In genomic region chr5:67307659-67308222, GRCm38 (mm10) we compare ENCODE assay signal across 8 mouse cellular contexts. TPM values are rescaled to one million over a fixed set of nuclear protein-coding genes. Genes with fewer than 3 reads are reported as not detected.
DNase-seq lines count a peak whose midpoint lies in the region; ATAC-seq lines count a peak whose summit lies in the region.

No protein-coding gene starts in this region.

- intact Hi-C loops in heart, postnatal 25 days (cut with DNase I), result no loop called here

- peak overlapping the region; percentile 83 for H3K4me2 ChIP-seq in heart, embryonic 14.5 days (ENCODE audit: low read length)

- DNase-seq in heart, postnatal 25 days (ENCODE audit: low spot score), result no peak
- DNase-seq in Muller cell, postnatal 12 days (ENCODE audit: inconsistent ontology term), result peak; percentile 14
- DNase-seq in hindbrain, embryonic 10.5 days (ENCODE audit: low spot score), result no peak
- DNase-seq in midbrain, embryonic 10.5 days (ENCODE audit: low spot score), result no peak
- no peak for DNase-seq in cerebellum, adult 11-12 months
- DNase-seq in right cerebral cortex, adult 2 months (ENCODE audit: low spot score in 2 of 2), result no peak
- DNase-seq in adrenal gland, adult 18-20 months (ENCODE audit: low spot score in 2 of 2), result no peak

- peak overlapping the region; percentile 96 for H3K9ac ChIP-seq in heart, embryonic 14.5 days (ENCODE audit: low read length)

- WGBS in heart, embryonic 14.5 days, result 24% methylated on average over 13 of the region's 13 CpGs
- WGBS in hindbrain, embryonic 10.5 days, result 37% methylated on average over 13 of the region's 13 CpGs
- 39% methylated on average over 13 of the region's 13 CpGs for WGBS in midbrain, embryonic 10.5 days

- H3K27me3 ChIP-seq in heart, embryonic 14.5 days (ENCODE audit: control insufficient read depth, insufficient read depth, low read length), result no peaks in the 10 kb centered on the region
- no peaks in the 10 kb centered on the region for H3K27me3 ChIP-seq in hindbrain, embryonic 10.5 days (ENCODE audit: insufficient read depth, poor library complexity, severe bottlenecking)
- H3K27me3 ChIP-seq in midbrain, embryonic 10.5 days (ENCODE audit: low read depth, poor library complexity, severe bottlenecking), result no peaks in the 10 kb centered on the region

- no peak for ATAC-seq in heart, embryonic 14.5 days (ENCODE audit: insufficient number of reproducible peaks, insufficient read depth, low FRiP score, low read depth)

- H3K9me3 ChIP-seq in heart, embryonic 14.5 days (ENCODE audit: control insufficient read depth, low read length), result no peaks in the 10 kb centered on the region
- no peaks in the 10 kb centered on the region for H3K9me3 ChIP-seq in hindbrain, embryonic 10.5 days
- no peaks in the 10 kb centered on the region for H3K9me3 ChIP-seq in midbrain, embryonic 10.5 days (replicated peaks)

- H3K4me3 ChIP-seq in heart, embryonic 14.5 days (ENCODE audit: control insufficient read depth in 1 of 2, insufficient read depth in 1 of 2, low read depth in 1 of 2, low read length in 2 of 2), result peak overlapping the region; percentile 87 to 99
- H3K4me3 ChIP-seq in hindbrain, embryonic 10.5 days, result peak overlapping the region; percentile 95
- H3K4me3 ChIP-seq in midbrain, embryonic 10.5 days, result peak overlapping the region; percentile 91

- H3K36me3 ChIP-seq in heart, embryonic 14.5 days (ENCODE audit: control insufficient read depth, insufficient read depth, low read length), result peaks cover 14% of the 10 kb centered on the region
- peaks cover 13% of the 10 kb centered on the region; the same call in 1 of the 2 replicates for H3K36me3 ChIP-seq in hindbrain, embryonic 10.5 days
- peaks cover 14% of the 10 kb centered on the region for H3K36me3 ChIP-seq in midbrain, embryonic 10.5 days

- H3K27ac ChIP-seq in heart, embryonic 14.5 days (replicated peaks in 1 of 2; ENCODE audit: control insufficient read depth in 1 of 2, insufficient read depth in 1 of 2, low read depth in 2 of 2, low read length in 2 of 2), result peak overlapping the region; percentile 54 to 89; a peak in 2 of 4 replicates
- peak overlapping the region; percentile 96 for H3K27ac ChIP-seq in hindbrain, embryonic 10.5 days
- peak overlapping the region; percentile 96 for H3K27ac ChIP-seq in midbrain, embryonic 10.5 days (replicated peaks)

- peaks cover 0 to 25% of the 10 kb centered on the region in 2 experiments; a peak in 2 of 4 replicates for H3K4me1 ChIP-seq in heart, embryonic 14.5 days (ENCODE audit: control insufficient read depth in 2 of 2, insufficient read depth in 2 of 2, low read length in 2 of 2)
- peaks cover 17% of the 10 kb centered on the region for H3K4me1 ChIP-seq in hindbrain, embryonic 10.5 days (replicated peaks)
- H3K4me1 ChIP-seq in midbrain, embryonic 10.5 days, result peaks cover 18% of the 10 kb centered on the region

RNA-seq across cellular contexts. Expression of gene Slc30a9, which starts 1.0 kb away (rescaled TPM):
- 158 and 165 TPM in 2 replicates for polyA plus RNA-seq in heart, embryonic 14.5 days (2014; fragmentation: Nextera tagmentation; extraction: Ambion mirVana)
- total RNA-seq in heart, postnatal 25 days (2021), result 100 to 1,000 TPM; 162 to 165 TPM
- 102 and 106 TPM in 2 replicates for polyA plus RNA-seq in hindbrain, embryonic 10.5 days (2016; fragmentation: Nextera tagmentation; extraction: Ambion mirVana)
- polyA plus RNA-seq in midbrain, embryonic 10.5 days (2016; fragmentation: Nextera tagmentation; extraction: Ambion mirVana), result 100 and 105 TPM in 2 replicates
- total RNA-seq in adrenal gland, adult 18-20 months (2021), result 100 to 1,000 TPM; 122 to 139 TPM

RNA-seq across cellular contexts. Expression of gene Tmem33, which starts 47.4 kb away (rescaled TPM):
- polyA plus RNA-seq in heart, embryonic 14.5 days (2014; fragmentation: Nextera tagmentation; extraction: Ambion mirVana), result 46.1 and 48.3 TPM in 2 replicates
- 10 to 100 TPM; 47.2 to 52.3 TPM for total RNA-seq in heart, postnatal 25 days (2021)
- 118 and 120 TPM in 2 replicates for polyA plus RNA-seq in hindbrain, embryonic 10.5 days (2016; fragmentation: Nextera tagmentation; extraction: Ambion mirVana)
- 118 and 130 TPM in 2 replicates for polyA plus RNA-seq in midbrain, embryonic 10.5 days (2016; fragmentation: Nextera tagmentation; extraction: Ambion mirVana)
- 100 to 1,000 TPM; 157 to 164 TPM for total RNA-seq in adrenal gland, adult 18-20 months (2021)
